Mouse (Mus musculus) heart, adult 2 months (tissue): ENCODE results near the gene Pgrmc1.

Source experiments
- CTCF ChIP-seq: fragments of 200-600 bp; IDR thresholded peaks from 2 replicates; pipeline ENCODE4 v1.8.1; 2022; ENCODE audit warnings: antibody characterized with exemption, mild to moderate bottlenecking, moderate library complexity
- POLR2A ChIP-seq: fragments of 200-500 bp; IDR thresholded peaks from 2 replicates; pipeline ENCODE4 v1.6.1; 2011; ENCODE audit warnings: mild to moderate bottlenecking, low read depth, low read length, control low read depth; ENCODE audit not compliant: insufficient read depth

- no peak for TF ChIP-seq CTCF
- no peak for TF ChIP-seq POLR2A
Measured at GRCm38 (mm10) chrX:36591539-36591938, 6.5 kb upstream of the Pgrmc1 start.
